8 mouse cellular contexts compared by ENCODE assay signal in genomic region chr6:60829282-60829891, GRCm38 (mm10). TPM values are rescaled to one million over a fixed set of nuclear protein-coding genes. Genes with fewer than 3 reads are reported as not detected.
DNase-seq lines count a peak whose midpoint lies in the region; ATAC-seq lines count a peak whose summit lies in the region.

Gene Snca (minus strand): TSS chr6:60829855.

- H3K4me2 ChIP-seq in heart, embryonic 12.5 days = peak within 1 kb of the TSS; percentile 92
- peak within 1 kb of the TSS; percentile 93 for H3K4me2 ChIP-seq in liver, embryonic 15.5 days

- ATAC-seq in heart, embryonic 12.5 days (ENCODE audit: insufficient number of reproducible peaks, low FRiP score) = no peak; the same call in 1 of the 2 replicates
- peak; percentile 2 for ATAC-seq in liver, embryonic 15.5 days (ENCODE audit: insufficient read depth)
- ATAC-seq in megakaryocyte progenitor cell, adult 5-6 weeks (replicated peaks; ENCODE audit: poor library complexity) = no peak

- DNase-seq in kidney, adult 18-20 months = peak; percentile 3
- no peak for DNase-seq in kidney, adult 11 months
- DNase-seq in cerebellum, postnatal 36 days = peak; percentile 10 to 42
- DNase-seq in layer of hippocampus, adult 11-12 months (ENCODE audit: low spot score) = peak; percentile 41
- peak; percentile 57 for DNase-seq in right cerebral cortex, postnatal 25 days

- peak within 1 kb of the TSS; percentile 71 for H3K9ac ChIP-seq in heart, embryonic 12.5 days
- H3K9ac ChIP-seq in liver, embryonic 15.5 days = peak within 1 kb of the TSS; percentile 89

- peak within 1 kb of the TSS; percentile 37 for H3K27ac ChIP-seq in heart, embryonic 12.5 days (ENCODE audit: poor library complexity, severe bottlenecking)
- H3K27ac ChIP-seq in liver, embryonic 15.5 days (replicated peaks) = peak within 1 kb of the TSS; percentile 96

- no peaks in the 10 kb centered on the region for H3K9me3 ChIP-seq in heart, embryonic 12.5 days (replicated peaks)
- no peaks in the 10 kb centered on the region for H3K9me3 ChIP-seq in liver, embryonic 15.5 days (replicated peaks)

- peak within 1 kb of the TSS; percentile 58 for H3K4me3 ChIP-seq in heart, embryonic 12.5 days
- peak within 1 kb of the TSS; percentile 82 for H3K4me3 ChIP-seq in liver, embryonic 15.5 days (replicated peaks)

- H3K36me3 ChIP-seq in heart, embryonic 12.5 days = no peaks in the 10 kb centered on the region
- peaks cover 9% of the 10 kb centered on the region for H3K36me3 ChIP-seq in liver, embryonic 15.5 days (replicated peaks)

- 0 out of 2 replicates have a peak, but pooled peaks cover 5% of the 10 kb centered on the region for H3K4me1 ChIP-seq in heart, embryonic 12.5 days (replicated peaks)
- peaks cover 23% of the 10 kb centered on the region for H3K4me1 ChIP-seq in liver, embryonic 15.5 days (replicated peaks)

- H3K27me3 ChIP-seq in heart, embryonic 12.5 days (replicated peaks) = 0 out of 2 replicates have a peak, but pooled peaks cover 2% of the 10 kb centered on the region
- peaks cover 24% of the 10 kb centered on the region for H3K27me3 ChIP-seq in liver, embryonic 15.5 days

- 5% methylated on average over 14 of the region's 14 CpGs for WGBS in heart, embryonic 12.5 days
- WGBS in liver, embryonic 15.5 days (ENCODE audit: insufficient replicate concordance) = 7% methylated on average over 14 of the region's 14 CpGs

RNA-seq across cellular contexts. Expression of gene Snca, which starts in this region (rescaled TPM):
- 47.7 and 49.1 TPM in 2 replicates for polyA plus RNA-seq in heart, embryonic 12.5 days (2016; fragmentation: Nextera tagmentation; extraction: Ambion mirVana)
- 459 and 464 TPM in 2 replicates for polyA plus RNA-seq in liver, embryonic 15.5 days (2015; fragmentation: Nextera tagmentation; extraction: Ambion mirVana)
- 1.4 and 4.4 TPM in 2 replicates for total RNA-seq in megakaryocyte progenitor cell, adult 5-6 weeks (2015)
- 2.0 and 3.1 TPM in 2 replicates for total RNA-seq in megakaryocyte progenitor cell, adult 5-6 weeks (2017)
